Mouse (Mus musculus): ENCODE data around the gene Msh6.
"Not testable (repeated sequence)": the region's sequence is repeated elsewhere in the genome, so short reads cannot be mapped to it uniquely, and the experiment has no call there.

Msh6 gene

DNA sequence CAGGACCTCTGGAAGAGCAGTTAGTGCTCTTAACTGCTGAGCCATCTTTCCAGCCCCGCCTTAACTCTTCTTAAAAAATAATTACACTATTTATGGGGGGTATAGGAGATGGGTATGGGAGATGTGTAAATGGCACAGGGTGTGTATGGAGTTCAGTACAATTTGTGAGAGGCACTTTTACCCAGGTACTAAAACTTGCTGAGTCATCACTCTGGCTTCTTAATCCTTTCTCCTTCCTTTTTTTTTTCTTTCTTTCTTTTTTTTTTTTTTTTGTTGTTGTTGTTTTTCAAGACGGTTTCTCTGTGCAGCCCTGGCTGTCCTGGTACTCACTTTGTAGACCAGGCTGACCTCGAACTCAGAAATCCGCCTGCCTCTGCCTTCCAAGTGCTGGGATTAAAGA lies 2.1 kb downstream of the Msh6 start:
- not testable (repeated sequence) for DNase-seq (ENCODE audit: extremely low spot score, low read depth, low spot score)

DNA sequence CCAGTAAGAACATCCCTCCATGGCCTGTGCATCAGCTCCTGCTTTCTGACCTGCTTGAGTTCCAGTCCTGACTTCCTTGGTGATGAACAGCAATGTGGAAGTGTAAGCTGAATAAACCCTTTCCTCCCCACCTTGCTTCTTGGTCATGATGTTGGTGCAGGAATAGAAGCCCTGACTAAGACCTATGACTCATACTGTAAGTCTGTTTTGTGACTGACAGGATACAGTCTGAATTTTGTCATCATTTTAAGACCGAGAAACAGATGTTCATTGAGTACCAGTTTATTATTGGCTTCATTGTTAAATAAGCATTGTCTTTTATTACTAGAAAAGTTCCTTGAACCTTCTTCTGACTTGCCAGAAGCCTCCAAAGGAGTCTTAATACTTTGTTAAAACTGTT lies 4.8 kb downstream of the Msh6 start:
- DNase-seq (ENCODE audit: extremely low spot score, low read depth, low spot score): not testable (repeated sequence)

GRCm38 (mm10) chr17:87982112-87982511 lies 7.2 kb downstream of the Msh6 start:
- DNase-seq (ENCODE audit: extremely low spot score, low read depth, low spot score): no peak

- DNase-seq (ENCODE audit: extremely low spot score, low read depth, low spot score): no peak
Measured at GRCm38 (mm10) chr17:87983313-87983712, 8.5 kb downstream of the Msh6 start.

- no peak for DNase-seq (ENCODE audit: extremely low spot score, low read depth, low spot score)
Measured at GRCm38 (mm10) chr17:87984440-87985214, 9.8 kb downstream of the Msh6 start.

GRCm38 (mm10) chr17:87985916-87986315 lies 11.1 kb downstream of the Msh6 start:
- no peak for DNase-seq (ENCODE audit: extremely low spot score, low read depth, low spot score)

DNA sequence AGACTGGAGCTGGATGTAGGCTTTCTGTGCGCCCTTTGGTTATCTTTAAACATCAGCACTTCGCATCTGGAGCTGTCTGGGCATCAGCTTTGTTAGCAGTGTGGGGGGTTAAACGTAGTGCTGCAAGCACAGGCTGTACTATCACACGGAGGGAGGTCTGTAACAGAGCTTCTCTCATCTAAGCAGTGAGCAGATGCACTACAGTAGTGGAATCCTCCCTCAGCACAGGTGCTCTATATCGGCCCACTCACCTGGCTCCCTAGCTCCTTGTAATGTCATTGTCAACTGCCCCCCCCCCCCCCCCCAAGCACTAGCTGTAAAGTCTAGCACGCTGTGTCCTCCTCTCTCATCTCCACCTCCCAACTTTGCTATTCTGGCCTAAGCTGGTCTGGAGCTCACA lies 12.6 kb downstream of the Msh6 start:
- DNase-seq (ENCODE audit: extremely low spot score, low read depth, low spot score): no peak

DNA sequence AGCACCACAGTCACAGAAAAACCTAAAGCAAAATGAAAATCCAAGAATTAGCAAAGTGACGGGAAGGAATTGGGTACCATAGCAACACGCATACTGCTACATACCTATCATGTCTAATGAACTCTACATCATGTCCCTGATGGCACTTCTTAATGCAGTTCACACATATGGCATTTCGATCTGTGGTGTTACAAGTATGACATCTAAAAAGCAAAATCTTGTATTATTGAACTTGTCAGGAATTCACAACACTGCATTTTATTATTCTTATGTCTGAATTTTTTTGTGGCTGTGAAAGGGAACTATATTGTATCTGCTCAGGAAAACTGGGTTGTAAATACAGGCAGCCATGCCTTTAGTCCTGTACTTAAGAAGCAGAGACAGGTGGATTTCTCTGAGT lies 17.3 kb downstream of the Msh6 start:
- DNase-seq (ENCODE audit: extremely low spot score, low read depth, low spot score): no peak

DNA sequence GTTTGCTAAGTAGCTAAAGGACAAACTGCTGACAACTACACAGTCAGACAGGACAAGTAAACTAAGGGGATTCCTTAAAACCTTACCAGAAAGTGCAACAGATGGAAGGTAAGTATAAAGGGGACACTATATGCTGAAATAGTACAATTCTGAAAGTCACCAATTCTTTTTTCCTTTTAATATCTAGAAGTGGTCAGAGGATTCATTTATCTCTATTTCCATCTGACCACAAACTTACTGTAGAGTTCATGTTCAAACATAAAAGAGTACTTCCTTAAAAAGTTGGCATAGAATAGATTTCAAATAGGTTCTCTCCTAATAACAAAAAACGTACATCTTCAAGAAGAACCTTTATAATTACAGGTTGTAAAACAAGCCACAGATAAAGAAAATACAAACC lies 18.5 kb downstream of the Msh6 start:
- no peak for DNase-seq (ENCODE audit: extremely low spot score, low read depth, low spot score)

DNA sequence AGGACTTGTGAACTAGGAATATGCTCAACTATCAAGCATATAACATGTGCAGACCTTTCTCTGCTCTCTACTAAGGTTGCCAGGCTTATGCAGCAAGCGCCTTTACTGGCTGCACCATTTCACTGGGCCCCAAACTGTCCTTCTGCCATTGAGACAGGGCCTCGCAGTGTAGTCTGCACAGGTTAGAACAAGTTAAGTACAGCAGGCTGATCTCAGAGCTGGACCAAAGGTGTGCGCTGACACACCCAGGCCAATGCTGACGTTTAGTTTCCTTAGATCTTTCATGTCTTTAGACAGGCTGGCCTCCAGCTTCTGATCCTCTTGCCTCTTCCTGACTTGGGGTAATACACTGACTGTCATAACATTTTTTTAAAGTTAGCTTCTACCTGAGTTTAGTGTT lies 22.9 kb downstream of the Msh6 start:
- DNase-seq (ENCODE audit: extremely low spot score, low read depth, low spot score): no peak

DNA sequence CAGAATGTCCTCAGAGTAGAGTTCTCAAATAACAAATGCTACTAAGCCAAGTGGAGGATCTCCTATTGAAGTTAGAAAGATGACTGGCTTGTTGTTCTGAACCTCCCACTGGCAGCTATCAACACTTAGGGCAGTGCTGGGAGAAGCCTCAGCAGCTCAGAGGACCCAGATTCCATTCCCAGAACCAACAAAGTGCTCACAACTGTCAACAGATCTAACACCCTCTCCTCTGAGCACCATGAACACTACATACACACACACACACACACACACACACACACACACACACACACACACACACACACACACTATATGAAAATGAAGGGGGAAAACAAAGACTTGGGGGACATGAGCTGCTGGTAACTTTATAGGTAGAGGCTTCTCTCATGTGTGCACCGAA lies 30.0 kb downstream of the Msh6 start:
- no peak for DNase-seq (ENCODE audit: extremely low spot score, low read depth, low spot score)

GRCm38 (mm10) chr17:88006956-88007355 lies 32.1 kb downstream of the Msh6 start:
- DNase-seq (ENCODE audit: extremely low spot score, low read depth, low spot score): no peak

GRCm38 (mm10) chr17:88014456-88014855 lies 39.6 kb downstream of the Msh6 start:
- DNase-seq (ENCODE audit: extremely low spot score, low read depth, low spot score): no peak

DNA sequence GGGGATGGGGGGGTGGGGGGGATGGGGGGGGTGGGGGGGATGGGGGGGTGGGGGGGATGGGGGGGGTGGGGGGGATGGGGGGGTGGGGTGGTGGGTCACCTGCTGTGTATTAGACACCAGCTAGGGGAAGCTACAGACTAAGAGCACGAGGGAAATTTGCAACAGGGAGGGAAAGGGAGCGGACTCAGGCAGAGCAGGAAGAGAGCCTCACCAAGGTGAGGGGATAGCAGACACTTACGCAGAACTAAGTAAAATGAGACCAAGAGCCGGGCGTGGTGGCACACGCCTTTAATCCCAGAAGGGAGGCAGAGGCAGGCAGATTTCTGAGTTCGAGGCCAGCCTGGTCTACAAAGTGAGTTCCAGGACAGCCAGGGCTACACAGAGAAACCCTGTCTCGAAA lies 41.2 kb downstream of the Msh6 start:
- DNase-seq (ENCODE audit: extremely low spot score, low read depth, low spot score): not testable (repeated sequence)

DNA sequence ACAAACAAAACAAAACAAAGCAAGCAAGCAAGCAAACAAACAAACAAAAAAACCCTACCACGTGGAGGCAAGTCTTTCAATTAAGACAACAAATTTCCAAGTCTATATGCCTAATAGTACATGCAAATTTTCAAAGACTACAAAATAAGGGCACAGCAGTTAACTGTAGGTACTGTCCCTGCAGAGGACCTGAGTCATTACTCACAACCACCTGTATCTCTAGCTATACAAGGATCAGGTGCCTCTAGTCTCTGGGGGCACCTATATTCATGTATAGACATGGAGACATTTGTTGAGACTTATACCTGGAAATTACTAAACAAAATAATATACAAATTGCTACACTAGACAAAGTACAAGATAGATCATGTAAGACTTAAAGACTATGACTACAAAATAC lies 49.1 kb downstream of the Msh6 start:
- no peak for DNase-seq (ENCODE audit: extremely low spot score, low read depth, low spot score)

GRCm38 (mm10) chr17:88025227-88025626 lies 50.4 kb downstream of the Msh6 start:
- no peak for DNase-seq (ENCODE audit: extremely low spot score, low read depth, low spot score)

GRCm38 (mm10) chr17:88029194-88029970 lies 54.5 kb downstream of the Msh6 start:
- no peak for DNase-seq (ENCODE audit: extremely low spot score, low read depth, low spot score)

DNA sequence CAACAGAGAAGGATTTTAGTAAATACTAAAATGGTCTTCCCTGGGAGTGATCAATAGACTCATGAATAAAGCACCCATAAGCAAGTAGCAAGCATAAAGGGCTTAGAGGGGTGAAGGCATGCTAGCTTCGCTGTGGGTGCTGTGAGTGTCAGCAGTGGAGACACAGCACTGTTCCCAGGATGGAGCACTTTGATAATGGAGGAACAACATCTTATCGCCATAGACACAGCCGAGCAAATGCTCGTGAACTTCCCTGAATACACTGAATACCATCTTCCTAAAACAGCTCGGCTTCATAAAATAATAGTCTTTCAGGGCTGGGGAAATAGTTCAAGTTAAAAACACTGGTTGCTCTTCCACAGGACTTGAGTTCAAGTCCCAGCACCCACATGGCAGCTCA lies 56.9 kb downstream of the Msh6 start:
- DNase-seq (ENCODE audit: extremely low spot score, low read depth, low spot score): no peak

- DNase-seq (ENCODE audit: extremely low spot score, low read depth, low spot score): no peak
Measured at GRCm38 (mm10) chr17:88034418-88034817, 59.6 kb downstream of the Msh6 start.

All from hindlimb bud, embryonic 11.5 days (tissue).